Mouse (Mus musculus) layer of hippocampus, postnatal 36 days (tissue): ENCODE measurements around the gene Glb1l3. TPM values are rescaled to one million over a fixed set of nuclear protein-coding genes. Genes with fewer than 3 reads are reported as not detected.
"Not testable (repeated sequence)": the region's sequence is repeated elsewhere in the genome, so short reads cannot be mapped to it uniquely, and the experiment has no call there.

Experiments used
- DNase-seq, 2 experiments: peaks; one replicate each; pipeline ENCODE4 v3.0.0; 2022
- total RNA-seq, 2 experiments: library from RNA; stranded (reverse); gene quantifications; 2 replicates each; pipeline ENCODE4 v1.2.3; 2021

Glb1l3 gene
- not detected for total RNA-seq

DNA sequence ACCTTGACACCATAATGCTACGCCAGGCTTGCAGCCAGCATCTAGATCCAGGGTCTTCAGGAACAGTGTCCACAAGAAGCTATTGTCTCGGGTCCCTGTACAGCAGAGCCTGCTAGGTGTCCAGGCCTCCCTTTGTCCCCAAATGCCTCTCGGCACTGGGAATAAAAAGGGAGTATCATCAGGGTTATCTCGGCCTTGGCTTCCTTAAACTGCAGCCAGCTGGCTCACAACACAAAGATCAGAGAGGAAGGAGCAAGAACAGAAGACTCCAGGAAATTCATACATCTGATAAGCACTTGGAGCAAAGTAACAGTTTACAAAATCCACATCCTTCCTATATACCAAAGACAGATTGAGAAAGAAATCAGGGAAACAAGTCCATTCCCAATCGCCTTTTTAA is at the start of gene Glb1l3:
Gene Glb1l3, minus strand, starts transcription at position 140 of the 400 bp plus-strand sequence.
- no peak for DNase-seq

DNA sequence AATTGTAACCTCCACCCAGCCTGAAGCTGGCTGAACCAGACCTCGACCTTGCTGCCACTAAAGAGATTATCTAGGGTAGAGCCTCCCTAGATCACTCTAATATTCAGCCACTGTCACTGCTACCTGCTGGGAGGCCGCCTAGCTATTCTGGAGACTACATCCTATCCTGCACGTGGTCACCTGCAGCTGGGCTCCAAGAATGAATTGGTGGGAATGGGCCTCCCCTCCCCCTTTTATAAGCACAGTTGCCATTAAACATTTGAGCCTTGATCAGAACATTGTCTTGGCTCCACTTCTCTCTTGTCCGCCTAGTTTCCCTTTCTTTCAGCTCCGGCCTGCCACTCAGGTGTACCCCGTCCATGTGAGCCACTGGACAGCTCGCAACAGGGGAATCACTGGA is 9.2 kb upstream of the Glb1l3 start:
- not testable (repeated sequence) for DNase-seq

DNA sequence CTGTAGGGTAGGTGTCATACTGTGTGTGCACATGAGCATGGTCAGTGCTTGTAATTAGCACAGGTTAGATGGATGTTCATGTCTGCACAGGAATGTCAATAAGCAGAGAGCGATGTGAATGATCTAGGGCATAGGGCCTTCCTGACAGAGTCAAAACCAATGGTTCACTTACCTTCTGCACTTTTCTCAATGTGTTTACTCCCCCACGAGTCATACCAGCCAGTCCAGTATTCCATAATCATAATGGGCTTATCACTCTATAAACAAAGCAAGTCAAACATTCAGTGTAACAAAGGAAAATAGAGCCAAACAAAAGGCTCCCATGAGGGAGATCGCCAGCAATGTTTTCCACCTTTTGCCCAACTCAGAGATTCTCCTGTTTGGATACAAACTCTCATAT is 29.6 kb downstream of the Glb1l3 start:
- no peak for DNase-seq

DNA sequence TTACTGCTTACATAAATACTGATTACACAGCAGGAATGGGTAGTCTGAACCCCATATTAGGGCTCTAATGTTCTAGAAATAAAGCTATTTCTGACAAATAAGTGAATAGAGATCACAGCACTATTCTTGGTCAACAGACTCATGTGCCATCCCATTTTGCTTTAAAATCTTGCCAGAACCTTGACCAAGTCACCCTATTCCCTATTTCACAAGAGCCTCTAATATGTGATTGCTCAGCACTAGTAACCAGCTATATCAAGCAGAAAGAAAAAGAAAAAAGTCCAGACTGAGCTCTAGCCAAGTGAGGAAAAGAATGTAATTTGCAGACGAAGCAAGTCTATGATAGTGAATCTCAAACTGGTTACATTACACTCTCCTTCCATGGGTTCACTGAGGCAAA is 40.7 kb downstream of the Glb1l3 start:
- no peak for DNase-seq

DNA sequence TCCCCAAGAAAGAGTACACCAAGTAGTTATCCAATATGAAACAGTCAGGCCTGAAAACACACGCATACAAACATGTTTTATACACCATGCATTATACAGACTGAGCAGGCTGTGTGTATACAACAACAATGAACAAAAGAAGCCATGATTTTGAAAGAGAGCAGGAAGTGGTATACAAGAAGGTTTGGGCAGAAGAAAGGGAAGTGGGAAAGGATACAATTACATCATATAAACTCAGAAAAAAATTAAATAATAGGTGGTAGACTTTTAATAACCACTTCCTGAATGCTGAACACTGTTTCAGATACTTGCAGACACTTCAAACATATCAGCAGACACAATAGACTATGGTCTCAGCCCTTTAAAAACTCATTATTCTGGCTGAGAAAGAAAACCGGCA is 52.0 kb downstream of the Glb1l3 start:
- no peak for DNase-seq

DNA sequence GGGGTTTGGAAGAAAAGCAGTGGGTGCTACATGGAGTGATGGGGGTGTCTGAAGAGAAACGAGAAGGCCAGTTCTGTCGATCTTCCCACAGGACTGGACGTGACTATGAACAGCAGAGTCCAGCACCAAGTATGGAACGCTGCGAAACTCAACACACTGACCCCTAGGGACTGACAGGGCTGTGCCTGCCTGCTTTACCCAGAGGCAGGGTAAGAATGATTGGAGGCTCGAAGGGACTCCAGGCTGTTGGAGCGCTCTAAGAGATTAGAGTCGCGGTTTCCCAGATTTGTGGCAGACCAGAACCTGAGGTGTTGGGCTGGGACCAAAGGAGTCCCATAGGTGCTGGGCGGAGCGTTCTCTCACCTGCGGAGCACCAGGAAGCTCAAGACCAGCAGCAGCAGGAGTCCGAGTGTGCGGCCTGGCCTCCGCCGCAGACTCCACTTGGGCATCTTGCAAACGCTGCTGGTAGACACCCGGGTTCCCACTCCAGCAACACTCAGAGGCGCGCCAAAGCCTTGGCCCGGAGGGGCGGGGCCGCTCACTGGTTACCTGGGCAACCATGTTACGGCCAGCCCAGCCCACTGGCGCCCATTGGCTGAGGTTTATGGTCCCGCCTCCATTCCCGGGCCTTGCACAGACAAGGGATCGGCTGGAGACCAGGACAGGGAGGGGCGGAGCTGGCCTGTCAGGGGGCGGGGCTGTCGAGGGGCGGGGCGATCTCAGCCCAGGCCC is 54.6 kb downstream of the Glb1l3 start, which contains the start of gene Glb1l2:
Gene Glb1l2, minus strand, starts transcription at position 534 of the 732 bp plus-strand sequence.
- peak; percentile 74 to 82 for DNase-seq

DNA sequence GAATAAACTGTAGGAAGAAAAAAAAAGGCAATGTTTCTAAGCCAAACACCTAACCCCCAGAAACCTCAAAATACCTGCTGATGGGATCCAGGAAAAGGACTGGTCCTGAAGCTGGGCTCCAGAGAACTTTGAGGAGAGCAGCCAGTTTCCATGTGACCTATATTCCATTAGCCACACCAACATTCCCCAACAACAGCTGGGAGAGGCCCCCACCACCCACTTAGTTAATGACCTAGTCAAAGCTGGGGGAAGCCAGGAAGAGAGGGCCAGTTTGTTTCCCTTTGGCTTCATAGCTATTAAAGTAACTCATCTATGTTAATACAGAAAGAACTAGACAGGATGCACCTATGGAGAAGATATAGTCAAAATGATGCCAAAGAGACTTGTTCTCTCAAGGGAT is 56.4 kb downstream of the Glb1l3 start:
- DNase-seq = no peak

DNA sequence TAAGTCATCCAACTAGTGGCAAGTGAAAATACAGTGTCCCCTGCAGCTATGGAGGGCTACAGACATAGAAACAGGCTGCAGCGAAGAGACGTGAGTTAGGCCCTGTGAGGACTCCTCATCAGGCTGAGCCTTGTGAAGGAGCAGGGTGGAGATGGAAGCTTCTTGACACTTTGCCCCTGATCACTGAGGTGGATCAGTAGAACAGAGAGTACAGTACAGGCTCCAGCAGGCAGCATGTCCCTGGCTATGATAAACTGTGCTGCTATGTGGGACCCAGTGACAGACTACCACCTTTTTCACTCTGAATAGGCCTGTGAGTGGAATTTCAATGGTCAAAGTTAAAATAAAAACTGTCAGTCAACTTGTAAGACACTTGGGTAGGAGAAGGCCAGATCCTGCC is 60.3 kb downstream of the Glb1l3 start:
- no peak for DNase-seq

DNA sequence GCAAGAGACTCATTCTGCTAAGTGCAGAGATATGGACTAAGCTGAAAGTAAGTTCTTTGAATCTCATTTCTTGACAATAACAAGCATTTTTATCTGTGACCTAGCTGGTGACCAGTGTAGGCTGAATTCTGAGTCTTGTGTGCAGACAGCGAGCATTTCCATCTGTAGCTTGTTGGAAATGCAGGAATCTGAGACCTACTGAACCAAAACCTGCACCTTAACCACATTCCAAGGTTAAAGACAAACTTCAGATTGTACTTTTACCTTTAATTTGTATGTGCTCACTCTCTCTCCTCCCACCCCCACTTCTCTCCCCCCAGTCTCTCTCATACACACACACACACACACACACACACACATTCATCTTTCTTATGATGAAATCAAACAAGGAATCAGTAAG is 62.0 kb downstream of the Glb1l3 start:
- DNase-seq = no peak

DNA sequence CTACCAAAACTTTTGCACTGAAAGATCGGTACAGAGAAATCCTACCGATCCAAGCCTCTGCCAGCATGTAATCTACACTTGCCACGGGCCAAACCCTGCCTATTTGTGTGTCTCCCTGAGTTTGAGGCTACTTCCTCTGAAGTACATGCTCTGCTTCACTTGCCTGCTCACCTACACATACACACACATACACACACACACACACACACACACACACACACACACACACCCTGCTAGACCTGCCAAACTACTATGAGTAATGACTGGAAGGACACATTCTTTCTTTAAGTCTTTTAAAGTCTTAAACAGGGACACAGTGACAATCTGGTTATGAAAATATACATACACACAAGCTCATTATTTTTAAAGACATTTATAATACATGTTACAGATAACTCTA is 62.5 kb downstream of the Glb1l3 start:
- DNase-seq = no peak

DNA sequence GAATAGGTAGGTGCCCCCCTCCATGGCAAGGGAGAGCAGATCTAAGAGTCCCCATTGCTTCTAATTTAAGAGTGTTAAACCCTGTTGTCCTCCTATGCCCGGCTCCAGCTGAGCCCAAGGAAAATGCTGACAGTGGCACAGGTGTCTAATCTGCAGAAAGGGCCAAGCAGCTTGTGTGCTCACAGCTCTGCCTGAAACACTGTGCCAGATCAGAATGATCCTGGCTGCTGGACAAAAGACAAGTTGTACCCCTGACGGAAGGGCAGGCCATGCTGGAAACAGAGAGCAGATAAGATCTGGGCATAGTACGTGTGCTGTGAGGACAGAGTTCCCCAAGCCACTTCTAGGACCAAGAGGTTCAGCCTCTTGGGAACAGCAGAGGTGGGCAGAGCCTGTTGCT is 67.9 kb downstream of the Glb1l3 start:
- DNase-seq = no peak

DNA sequence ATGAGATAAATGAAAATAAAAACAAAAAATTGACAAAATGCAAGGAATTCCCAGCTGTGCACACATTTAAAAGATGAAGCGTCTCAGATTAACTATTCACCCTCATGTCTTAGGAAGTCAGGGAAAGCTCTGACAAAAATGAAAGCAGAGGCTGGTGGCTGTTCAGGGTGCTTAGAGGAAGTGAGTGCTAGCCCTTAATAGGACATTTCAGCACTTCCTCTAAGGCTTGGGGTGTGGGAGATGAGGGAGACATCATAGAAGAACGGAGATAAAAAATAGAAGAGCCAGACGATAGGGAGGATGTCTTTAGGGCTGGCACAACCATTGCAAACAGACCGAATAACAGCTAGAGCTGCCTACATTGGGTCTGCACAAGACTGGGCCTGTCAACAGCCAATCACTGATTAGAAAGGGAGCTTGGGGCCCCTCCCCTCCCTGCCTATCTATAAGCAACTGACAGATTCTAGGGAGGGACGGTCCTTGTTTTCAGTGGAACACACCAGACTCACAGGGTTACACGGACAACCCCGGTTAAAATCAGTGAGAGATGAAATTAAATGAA is 77.2 kb downstream of the Glb1l3 start:
- DNase-seq = peak in 1 of 2 experiments; percentile 44

DNA sequence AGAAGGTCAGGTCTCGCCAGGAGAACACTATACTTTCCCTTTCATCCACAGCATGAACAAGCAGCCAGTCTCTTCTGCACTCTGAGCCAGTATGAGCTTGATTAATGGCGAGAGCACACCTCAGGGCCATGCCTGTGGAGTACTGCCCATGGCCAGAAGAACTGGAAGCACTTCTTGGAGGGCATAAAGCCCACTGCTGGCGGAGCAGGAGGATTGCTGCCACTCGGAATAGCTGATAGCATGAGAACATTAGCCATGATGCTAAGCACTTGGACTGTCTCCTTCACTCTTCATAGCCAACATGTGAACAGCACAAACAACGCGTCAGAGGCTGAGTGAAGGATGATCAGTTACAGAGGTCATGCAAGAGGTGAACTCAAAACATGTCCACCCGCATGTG is 82.3 kb downstream of the Glb1l3 start:
- DNase-seq = no peak

DNA sequence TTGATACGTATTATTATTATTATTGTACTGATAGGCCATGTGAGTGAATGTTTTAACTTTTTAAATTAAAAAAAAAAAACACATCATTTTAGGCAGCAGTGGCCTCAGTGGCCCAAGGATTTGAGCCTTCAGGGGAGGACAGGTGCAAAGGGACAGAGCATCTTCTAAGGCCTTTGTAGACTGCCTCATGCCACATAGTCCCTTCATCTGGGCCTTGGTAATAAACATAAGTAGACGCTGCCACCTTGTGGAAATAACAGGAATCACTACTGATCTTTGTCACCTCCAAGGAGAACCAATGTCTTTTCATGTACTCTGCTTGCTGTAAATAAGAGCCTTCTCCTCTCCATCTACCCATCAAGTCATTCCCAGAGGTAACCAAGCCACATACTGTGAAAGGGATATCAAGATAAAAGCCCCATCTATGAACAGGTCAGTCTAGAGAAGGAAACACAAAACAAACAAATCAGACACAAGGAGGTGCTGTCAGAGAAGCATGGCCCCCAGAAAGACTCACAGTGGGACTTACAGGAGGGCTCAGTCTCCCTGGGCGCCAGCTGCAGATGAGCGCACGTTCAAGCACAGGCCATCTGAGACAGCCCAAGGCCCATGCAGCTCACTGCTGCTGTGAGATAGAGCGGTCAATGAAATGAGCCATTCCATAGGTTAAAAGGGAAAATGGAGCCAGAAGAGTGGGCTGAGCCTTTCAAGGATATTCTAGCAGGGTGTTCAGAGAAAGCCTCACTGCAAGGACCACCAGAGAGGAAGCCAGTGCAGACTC is 84.4 kb downstream of the Glb1l3 start:
- no peak for DNase-seq

DNA sequence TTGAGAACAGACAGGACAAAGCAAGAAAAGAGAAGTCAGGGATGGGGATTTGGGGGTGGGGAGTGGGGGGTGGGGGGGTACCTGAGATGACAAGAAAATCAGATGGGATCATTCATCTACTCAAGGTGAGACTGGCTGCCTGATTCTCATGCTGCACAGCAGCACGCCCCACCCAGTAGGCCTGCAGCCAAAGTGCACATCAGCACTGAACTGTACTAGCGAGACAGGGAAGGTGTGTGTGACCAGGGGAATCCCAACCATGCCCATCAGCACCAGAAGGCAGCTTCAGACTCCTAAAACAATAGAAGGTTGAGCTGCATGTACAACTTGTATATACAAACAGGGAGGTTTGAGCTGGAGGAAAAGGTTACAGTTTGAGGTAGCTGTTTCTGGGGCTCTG is 85.0 kb downstream of the Glb1l3 start:
- DNase-seq = no peak

DNA sequence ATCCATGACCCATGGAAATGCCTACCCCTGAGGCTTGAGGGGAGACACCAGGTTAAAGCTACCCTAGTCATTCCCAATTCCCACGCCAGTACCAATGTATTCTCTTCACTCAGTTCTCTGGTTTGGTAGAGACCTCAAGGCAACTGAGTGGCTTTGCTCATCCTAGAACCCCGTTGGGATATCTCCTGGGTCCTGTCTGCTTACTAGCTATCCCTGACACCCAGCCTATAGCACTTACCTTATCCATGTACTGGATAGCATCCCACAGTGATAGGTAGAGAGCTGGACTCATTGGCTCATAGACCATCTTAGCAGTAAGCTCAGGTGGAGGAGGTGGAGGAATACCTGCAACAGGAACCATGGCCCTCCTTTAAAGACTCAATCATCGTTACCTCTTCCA is 92.5 kb downstream of the Glb1l3 start:
- DNase-seq = no peak

Other genes starting within 250 kb of the Glb1l3 start
- gene B3gat1, start 127.2 kb downstream of the Glb1l3 start, total RNA-seq = 100 to 1,000 TPM; 244 to 250 TPM
- gene Glb1l2, start 54.4 kb downstream of the Glb1l3 start, total RNA-seq = under 1 TPM; 0.40 to 0.63 TPM
- not detected for gene Gm1110, start 62.2 kb upstream of the Glb1l3 start, total RNA-seq
- 10 to 100 TPM; 38.5 to 42.3 TPM for gene Acad8, start 138.7 kb upstream of the Glb1l3 start, total RNA-seq
- gene Thyn1, start 138.8 kb upstream of the Glb1l3 start, total RNA-seq = 100 to 1,000 TPM; 107 to 109 TPM
- 100 to 1,000 TPM; 109 to 111 TPM for gene Vps26b, start 169.2 kb upstream of the Glb1l3 start, total RNA-seq
- gene Ncapd3, start 169.3 kb upstream of the Glb1l3 start, total RNA-seq = 10 to 100 TPM; 17.7 to 19.8 TPM